Mouse (Mus musculus): ENCODE measurements at regions not wholly inside any gene's neighbourhood (a gene's known extent, or its start where the extent isn't known, plus 50 kb on each side); places are given as distances from the start of the nearest gene placed in this dataset.
A peak's percentile ranks its signal among the peaks of the same experiment; 100 is the strongest.

- Histone ChIP-seq H3K4me2 (ENCODE audit: low read depth, low read length) (no peak overlapping the region), H3K4me3 (ENCODE audit: low read depth, low read length) (no peak overlapping the region), H3K36me3 (replicated peaks; ENCODE audit: insufficient read depth, low read length) (no peaks in the 10 kb centered on the region), H3K27ac (ENCODE audit: low read depth) (no peak overlapping the region), H3K9ac (replicated peaks) (no peak overlapping the region), H3K9me3 (ENCODE audit: low read length) (no peaks in the 10 kb centered on the region), H3K27me3 (ENCODE audit: insufficient read depth, low read length) (no peaks in the 10 kb centered on the region), H3K4me1 (ENCODE audit: insufficient read depth) (no peaks in the 10 kb centered on the region)
- TF ChIP-seq EP300 (IDR thresholded peaks at IDR 0.05; ENCODE audit: low read depth) (no peak), CTCF (IDR thresholded peaks at IDR 0.05; ENCODE audit: low read depth) (0 out of 2 replicates have a peak, but pooled peaks have one; percentile 23)
- WGBS (ENCODE audit: insufficient replicate concordance): 26% methylated on average over 1 of the region's 1 CpGs
- no peak for DNase-seq
- ATAC-seq: no peak
Measured at GRCm38 (mm10) chr6:58101605-58102004, 86.6 kb upstream of the Vmn1r26 start.

All from liver, postnatal 0 days (tissue).